Mouse (Mus musculus): ENCODE measurements at regions not wholly inside any gene's neighbourhood (a gene's known extent, or its start where the extent isn't known, plus 50 kb on each side); places are given as distances from the start of the nearest gene placed in this dataset.

GRCm38 (mm10) chr3:148762541-148763225, 227.7 kb downstream of the Adgrl2 start:
- DNase-seq, result no peak

- no peak for DNase-seq
These were observed 228.8 kb downstream of the Adgrl2 start for GRCm38 (mm10) chr3:148761586-148761985.

- no peak for DNase-seq
These were observed 230.9 kb downstream of the Adgrl2 start for GRCm38 (mm10) chr3:148759500-148759899.

- DNase-seq, result no peak
These were observed 244.1 kb downstream of the Adgrl2 start for GRCm38 (mm10) chr3:148746234-148746633.

GRCm38 (mm10) chr3:148744651-148745050, 245.7 kb downstream of the Adgrl2 start:
- no peak for DNase-seq

- DNase-seq, result peak; percentile 23
These were observed 256.1 kb downstream of the Adgrl2 start for GRCm38 (mm10) chr3:148734194-148734749.

GRCm38 (mm10) chr3:148733227-148733854, 257.0 kb downstream of the Adgrl2 start:
- peak; percentile 61 for DNase-seq

GRCm38 (mm10) chr3:148731436-148731835, 258.9 kb downstream of the Adgrl2 start:
- no peak for DNase-seq

- peak; percentile 65 for DNase-seq
These were observed 261.1 kb downstream of the Adgrl2 start for GRCm38 (mm10) chr3:148729242-148729680.

GRCm38 (mm10) chr3:148728513-148729241, 261.7 kb downstream of the Adgrl2 start:
- no peak for DNase-seq

GRCm38 (mm10) chr3:148726596-148727331, 263.6 kb downstream of the Adgrl2 start:
- DNase-seq, result peak; percentile 47

- no peak for DNase-seq
These were observed 293.8 kb downstream of the Adgrl2 start for GRCm38 (mm10) chr3:148696555-148696954.

GRCm38 (mm10) chr3:148695453-148695852, 294.9 kb downstream of the Adgrl2 start:
- no peak for DNase-seq

- peak; percentile 28 for DNase-seq
These were observed 307.2 kb downstream of the Adgrl2 start for GRCm38 (mm10) chr3:148683181-148683580.

GRCm38 (mm10) chr3:148682445-148682994, 307.8 kb downstream of the Adgrl2 start:
- DNase-seq, result peak; percentile 85

GRCm38 (mm10) chr3:148681186-148681585, 309.2 kb downstream of the Adgrl2 start:
- no peak for DNase-seq

GRCm38 (mm10) chr3:148680737-148681136, 309.6 kb downstream of the Adgrl2 start:
- no peak for DNase-seq

GRCm38 (mm10) chr3:148680086-148680485, 310.3 kb downstream of the Adgrl2 start:
- no peak for DNase-seq

- DNase-seq, result no peak
These were observed 311.2 kb downstream of the Adgrl2 start for GRCm38 (mm10) chr3:148679121-148679520.

- DNase-seq, result no peak
These were observed 314.3 kb downstream of the Adgrl2 start for GRCm38 (mm10) chr3:148676025-148676424.

GRCm38 (mm10) chr3:148662888-148663477, 327.4 kb downstream of the Adgrl2 start:
- no peak for DNase-seq

GRCm38 (mm10) chr3:148659024-148659423, 331.3 kb downstream of the Adgrl2 start:
- no peak for DNase-seq

Data from retina, postnatal 1 day (tissue).